Mouse (Mus musculus) spleen, adult 2 months (tissue): ENCODE data around the gene Utp4. TPM values are rescaled to one million over a fixed set of nuclear protein-coding genes. Genes with fewer than 3 reads are reported as not detected.
"Not testable (repeated sequence)": the region's sequence is repeated elsewhere in the genome, so short reads cannot be mapped to it uniquely, and the experiment has no call there.

Source experiments
- DNase-seq, 2 experiments: peaks; one replicate each; pipeline versions ENCODE4 v3.0.0 to v3.0.0-alpha.2; 2012 to 2021; ENCODE audit warnings: low spot score in 2 of 2, low read depth in 1 of 2
- H3K27ac ChIP-seq: fragments of 200-500 bp; 2 replicates; pipeline ENCODE4 v1.5.1; 2012; ENCODE audit warnings: low read length, inconsistent platforms; ENCODE audit not compliant: insufficient read depth
- H3K27me3 ChIP-seq: fragments of 200-500 bp; 2 replicates; pipeline ENCODE4 v1.6.1; 2012; ENCODE audit warnings: mild to moderate bottlenecking, moderate library complexity, low read length, inconsistent platforms; ENCODE audit not compliant: control insufficient read depth, insufficient read depth
- H3K36me3 ChIP-seq: fragments of 200-500 bp; 2 replicates; pipeline ENCODE4 v1.6.1; 2012; ENCODE audit warnings: mild to moderate bottlenecking, low read length, inconsistent platforms; ENCODE audit not compliant: control insufficient read depth, insufficient read depth
- H3K4me1 ChIP-seq: fragments of 200-500 bp; 2 replicates; pipeline ENCODE4 v1.6.1; 2011; ENCODE audit warnings: inconsistent platforms; ENCODE audit not compliant: control insufficient read depth, insufficient read depth, insufficient read length
- H3K4me3 ChIP-seq: fragments of 200-500 bp; 2 replicates; pipeline ENCODE4 v1.5.1; 2011; ENCODE audit warnings: mild to moderate bottlenecking, inconsistent platforms; ENCODE audit not compliant: insufficient read depth, insufficient read length; ENCODE audit errors: extremely low read depth
- CTCF ChIP-seq: fragments of 200-500 bp; IDR thresholded peaks from 2 replicates; pipeline ENCODE4 v1.5.1; 2011; ENCODE audit warnings: mild to moderate bottlenecking, inconsistent platforms; ENCODE audit not compliant: insufficient read depth, insufficient read length, insufficient replicate concordance; ENCODE audit errors: extremely low read depth
- POLR2A ChIP-seq: fragments of 200-500 bp; IDR thresholded peaks from 2 replicates; pipeline ENCODE4 v1.6.1; 2011; ENCODE audit warnings: low read depth, low read length, inconsistent platforms
- WGBS: fragments of 180-500 bp; shearing (Covaris S2); methylation state at CpG from one replicate; pipeline ENCODE4 v1.1.7; 2018; 5-methylcytosine and 5-hydroxymethylcytosine counted together
- polyA plus RNA-seq: library from polyadenylated mRNA; depleted of rRNA; stranded (reverse); fragments of >200 nt; gene quantifications from 2 replicates; pipeline ENCODE4 v1.2.3, GENCODE M21; 2012

Utp4 gene
- polyA plus RNA-seq, 1 experiment, result 13.6 TPM

DNA sequence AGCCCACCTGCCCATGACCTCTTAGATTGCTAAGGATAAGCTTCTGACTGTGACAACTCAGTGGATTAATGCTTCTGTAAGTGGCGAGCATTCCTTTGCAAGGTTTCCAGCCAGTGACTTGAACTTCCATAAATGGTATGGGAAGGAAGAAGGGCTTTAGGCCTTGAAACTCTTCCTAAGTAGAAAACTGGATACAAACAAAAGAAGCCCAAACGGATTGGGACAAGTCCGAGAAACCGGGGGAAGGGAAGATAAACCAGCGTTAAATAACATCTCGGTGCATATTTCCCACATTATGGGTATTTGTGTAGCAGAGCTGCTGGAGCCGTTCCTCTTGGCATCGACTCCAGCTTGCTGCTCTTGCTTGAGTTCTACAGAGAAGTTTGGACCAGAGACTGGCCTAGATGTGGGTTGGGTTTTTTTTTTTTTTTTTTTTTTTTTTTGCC is 31.5 kb downstream of the Utp4 start:
- Histone ChIP-seq H3K27ac (peak overlapping the region; percentile 28; the same call in 1 of the 2 replicates), H3K4me3 (no peak overlapping the region), H3K36me3 (peaks cover 18% of the 10 kb centered on the region), H3K4me1 (no peaks in the 10 kb centered on the region), H3K27me3 (no peaks in the 10 kb centered on the region)
- no peak for TF ChIP-seq CTCF
- no peak for TF ChIP-seq POLR2A
- WGBS, result 91% methylated on average over 8 of the region's 8 CpGs
- no peak for DNase-seq

DNA sequence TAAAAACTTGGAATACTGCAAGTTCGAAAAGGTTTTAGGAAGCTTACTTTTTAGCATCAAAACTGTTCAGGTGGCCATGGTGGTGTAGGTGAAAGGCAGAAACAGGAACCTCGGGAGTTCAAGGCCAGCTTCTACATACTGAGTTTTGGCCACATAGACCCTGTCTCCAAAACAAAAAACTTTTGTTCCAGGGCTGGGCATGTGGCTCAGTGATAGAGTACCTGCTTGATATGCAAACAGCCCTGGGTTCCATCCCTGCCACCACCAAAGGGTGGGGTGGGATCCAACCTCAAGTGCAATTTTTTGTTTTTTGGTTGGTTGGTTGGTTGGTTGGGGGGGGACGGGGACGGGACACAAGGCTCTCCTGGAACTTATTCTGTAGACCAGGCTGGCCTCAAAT is 32.0 kb downstream of the Utp4 start:
- no peaks in the 10 kb centered on the region for H3K4me1 ChIP-seq
- no peaks in the 10 kb centered on the region for H3K27me3 ChIP-seq
- WGBS, result 90% methylated on average over 4 of the region's 4 CpGs
- H3K4me3 ChIP-seq, result no peak overlapping the region
- DNase-seq, result no peak
- peaks cover 13% of the 10 kb centered on the region for H3K36me3 ChIP-seq
- H3K27ac ChIP-seq, result no peak overlapping the region
- TF ChIP-seq POLR2A (no peak), CTCF (no peak)

DNA sequence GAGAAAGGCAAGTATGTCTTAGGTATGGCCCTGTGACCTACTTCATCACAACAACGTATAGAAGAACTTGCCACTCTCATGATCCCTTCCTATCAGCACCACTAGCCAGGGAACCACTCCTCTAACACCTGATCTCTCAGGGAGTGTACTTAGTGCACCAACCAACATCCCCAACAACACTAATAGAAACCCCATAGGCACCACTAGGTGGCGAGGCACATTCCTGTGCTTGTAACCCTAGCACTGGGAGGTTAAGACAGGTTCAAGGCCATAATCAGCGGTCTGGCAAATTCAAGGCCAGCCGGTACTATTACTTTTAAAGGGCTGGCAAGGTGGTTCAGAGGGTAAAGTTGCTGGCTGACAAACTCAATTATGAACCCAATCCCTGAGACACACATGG is 33.8 kb downstream of the Utp4 start:
- 58% methylated on average over 4 of the region's 4 CpGs for WGBS
- TF ChIP-seq POLR2A, result no peak
- peak; percentile 44; the same call in 1 of the 2 replicates for TF ChIP-seq CTCF
- Histone ChIP-seq H3K27ac (no peak overlapping the region), H3K4me1 (no peaks in the 10 kb centered on the region), H3K4me3 (no peak overlapping the region), H3K36me3 (peaks cover 10% of the 10 kb centered on the region), H3K27me3 (peaks cover under 1% of the 10 kb centered on the region; the same call in 1 of the 2 replicates)
- peak; percentile 27 to 28 for DNase-seq

DNA sequence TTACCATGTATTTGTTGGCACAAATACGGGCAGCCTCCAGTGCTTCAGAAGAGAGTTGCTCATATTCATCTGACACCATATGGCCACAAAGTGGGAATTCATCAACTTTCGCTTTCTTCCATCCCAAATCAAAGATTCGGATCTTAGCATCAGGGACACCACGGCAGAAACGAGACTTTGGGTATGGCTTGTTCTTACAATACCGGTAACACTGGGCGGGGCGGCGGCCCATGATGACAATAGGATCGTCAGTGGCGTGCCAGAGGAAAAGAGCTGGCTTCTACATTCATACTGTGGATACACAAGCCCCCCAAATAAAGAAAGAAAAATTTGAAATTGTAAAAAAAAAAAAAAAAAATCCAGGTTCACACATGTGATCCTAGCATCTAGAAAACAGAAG is 34.7 kb downstream of the Utp4 start:
- not testable (repeated sequence) for H3K27ac ChIP-seq, H3K4me3 ChIP-seq, H3K36me3 ChIP-seq, H3K4me1 ChIP-seq, H3K27me3 ChIP-seq, DNase-seq
- 94% methylated on average over 11 of the region's 11 CpGs for WGBS

DNA sequence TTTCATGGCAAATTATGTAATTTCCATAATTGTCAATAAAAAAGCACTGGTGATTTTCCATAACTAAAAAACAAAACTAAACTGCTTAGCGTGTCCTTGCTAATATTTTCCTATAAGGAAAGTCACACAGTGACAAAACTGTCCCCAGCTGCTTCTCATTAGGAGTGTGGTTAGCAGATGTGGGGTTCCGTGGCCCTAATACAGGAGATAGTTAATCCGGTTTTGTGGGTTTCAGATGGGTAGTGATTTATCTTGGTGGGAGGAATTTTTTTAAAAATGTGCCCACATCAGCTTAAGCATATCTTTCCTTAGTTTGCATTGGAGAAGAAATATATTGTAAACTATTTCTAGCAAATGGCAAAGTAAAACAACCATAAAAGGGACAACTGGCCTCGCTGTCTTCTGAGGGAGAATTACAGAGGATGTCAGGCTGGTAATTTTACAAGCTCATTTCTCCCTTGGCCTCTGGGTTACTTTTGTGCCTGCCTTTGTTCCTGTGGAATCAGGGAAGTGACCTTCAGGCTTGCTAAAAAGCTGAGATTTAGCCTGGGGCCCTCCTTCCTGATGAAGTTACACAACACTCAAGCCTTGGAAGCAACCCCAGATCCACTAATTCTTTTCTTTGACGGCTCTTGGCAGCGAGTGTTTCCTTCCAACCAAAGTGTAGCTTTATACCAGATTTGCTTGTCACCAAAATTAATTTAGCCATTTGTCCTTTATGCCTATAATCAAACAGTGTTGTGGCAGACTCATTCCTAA is 35.9 kb downstream of the Utp4 start:
- 58% methylated on average over 6 of the region's 6 CpGs for WGBS
- no peak for DNase-seq

DNA sequence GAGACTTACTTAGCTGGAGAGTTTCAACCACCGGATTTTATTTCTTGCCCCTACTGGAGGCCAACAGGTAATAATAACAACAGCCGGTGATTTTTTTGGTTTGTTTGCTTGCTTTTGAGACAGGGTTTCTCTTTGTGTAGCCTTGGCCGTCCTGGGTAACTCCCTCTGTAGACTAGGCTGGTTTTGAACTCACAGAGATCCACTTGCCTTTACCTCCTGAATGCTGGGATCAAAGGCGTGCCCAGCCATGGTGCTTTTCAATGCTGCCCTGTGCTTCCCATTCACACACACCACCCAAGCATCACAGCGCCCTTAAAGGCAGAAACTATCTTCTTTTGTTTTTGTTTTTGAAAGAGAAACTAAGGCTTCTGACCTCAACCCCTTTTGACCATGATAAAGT is 36.5 kb downstream of the Utp4 start:
- H3K4me3 ChIP-seq, result no peak overlapping the region

More for the DNA sequence above, 35.9 kb downstream of the Utp4 start:
- Histone ChIP-seq H3K27ac (no peak overlapping the region; the same call in 1 of the 2 replicates), H3K27me3 (peaks cover 3% of the 10 kb centered on the region; the same call in 1 of the 2 replicates), H3K4me3 (no peak overlapping the region), H3K36me3 (no peaks in the 10 kb centered on the region), H3K4me1 (no peaks in the 10 kb centered on the region)
- TF ChIP-seq POLR2A, result no peak
- no peak for TF ChIP-seq CTCF

More for the DNA sequence above, 36.5 kb downstream of the Utp4 start:
- no peak for TF ChIP-seq POLR2A
- TF ChIP-seq CTCF, result no peak
- DNase-seq, result no peak
- WGBS, result 91% methylated on average over 5 of the region's 5 CpGs
- Histone ChIP-seq H3K4me1 (no peaks in the 10 kb centered on the region), H3K27ac (peak overlapping the region; percentile 33; the same call in 1 of the 2 replicates), H3K36me3 (no peaks in the 10 kb centered on the region), H3K27me3 (peaks cover 3% of the 10 kb centered on the region; the same call in 1 of the 2 replicates)
